Mouse (Mus musculus): ENCODE measurements around the gene Tcirg1.

- TF ChIP-seq CTCF (IDR thresholded peaks at IDR 0.05; ENCODE audit: low read depth) (no peak), EP300 (IDR thresholded peaks at IDR 0.05; ENCODE audit: low read depth) (no peak)
Measured at GRCm38 (mm10) chr19:3902966-3903365, 4.0 kb downstream of the Tcirg1 start.

Data from heart, postnatal 0 days (tissue).